Mouse (Mus musculus) CD8-positive naive resting alpha-beta T cell, adult 2 months (primary cell): ENCODE results near the gene Syne4.

Experiments used
- DNase-seq, 2 experiments: peaks; one replicate each; pipeline ENCODE4 v3.0.0; 2022; ENCODE audit warnings: low read depth in 2 of 2, low spot score in 2 of 2

Syne4 gene

GRCm38 (mm10) chr7:30314721-30315155 is at the start of gene Syne4:
Syne4 (plus strand) TSS chr7:30314807.
- no peak for DNase-seq

- DNase-seq, result no peak
Measured at GRCm38 (mm10) chr7:30265041-30265440, 49.6 kb upstream of the Syne4 start.

GRCm38 (mm10) chr7:30265531-30265930 is 49.1 kb upstream of the Syne4 start:
- DNase-seq, result no peak

- no peak for DNase-seq
Measured at GRCm38 (mm10) chr7:30265935-30266334, 48.7 kb upstream of the Syne4 start.

GRCm38 (mm10) chr7:30266780-30267179 is 47.8 kb upstream of the Syne4 start:
- DNase-seq, result no peak

GRCm38 (mm10) chr7:30269641-30270040 is 45.0 kb upstream of the Syne4 start:
- no peak for DNase-seq

- DNase-seq, result no peak
Measured at GRCm38 (mm10) chr7:30274383-30274782, 40.2 kb upstream of the Syne4 start.

GRCm38 (mm10) chr7:30278911-30279310 is 35.7 kb upstream of the Syne4 start:
- DNase-seq, result no peak

GRCm38 (mm10) chr7:30279536-30279935 is 35.1 kb upstream of the Syne4 start:
- no peak for DNase-seq

- peak; percentile 85 to 87 for DNase-seq
Measured at GRCm38 (mm10) chr7:30279951-30280669, 34.5 kb upstream of the Syne4 start, which contains the start of the genes Thap8 and Wdr62. Thap8 (plus strand) TSS chr7:30280094. Wdr62 (minus strand) TSS chr7:30280419.

- peak; percentile 59 to 69 for DNase-seq
Measured at GRCm38 (mm10) chr7:30280670-30281138, 33.9 kb upstream of the Syne4 start.

- no peak for DNase-seq
Measured at GRCm38 (mm10) chr7:30281522-30281921, 33.1 kb upstream of the Syne4 start.

- no peak for DNase-seq
Measured at GRCm38 (mm10) chr7:30282740-30283139, 31.9 kb upstream of the Syne4 start.

- DNase-seq, result no peak
Measured at GRCm38 (mm10) chr7:30286701-30287410, 27.8 kb upstream of the Syne4 start.

- DNase-seq, result no peak
Measured at GRCm38 (mm10) chr7:30288046-30288445, 26.6 kb upstream of the Syne4 start.

GRCm38 (mm10) chr7:30289071-30289713 is 25.4 kb upstream of the Syne4 start:
- DNase-seq, result no peak

- DNase-seq, result no peak
Measured at GRCm38 (mm10) chr7:30289714-30290399, 24.8 kb upstream of the Syne4 start.

- DNase-seq, result no peak
Measured at GRCm38 (mm10) chr7:30291215-30292131, 23.1 kb upstream of the Syne4 start, which contains the start of gene Clip3. Clip3 (plus strand) TSS chr7:30291728.

GRCm38 (mm10) chr7:30293795-30294194 is 20.8 kb upstream of the Syne4 start:
- DNase-seq, result no peak

GRCm38 (mm10) chr7:30294296-30294695 is 20.3 kb upstream of the Syne4 start:
- DNase-seq, result no peak
